Mouse (Mus musculus): ENCODE data around the gene Zfp970.

- no peak for TF ChIP-seq CTCF (IDR thresholded peaks at IDR 0.05; ENCODE audit: control insufficient read depth, insufficient read depth, insufficient replicate concordance, low read depth, low read length)
- TF ChIP-seq POLR2A (IDR thresholded peaks at IDR 0.05; ENCODE audit: control insufficient read depth, low read depth, low read length), result no peak
These were observed 55.5 kb downstream of the Zfp970 start for GRCm38 (mm10) chr2:177520035-177520434.

All from testis, adult 2 months (tissue).